Mouse (Mus musculus) kidney, embryonic 15.5 days (tissue): ENCODE measurements around the gene Gm9745. TPM values are rescaled to one million over a fixed set of nuclear protein-coding genes. Genes with fewer than 3 reads are reported as not detected.
A peak's percentile ranks its signal among the peaks of the same experiment; 100 is the strongest.
"Not testable (repeated sequence)": the region's sequence is repeated elsewhere in the genome, so short reads cannot be mapped to it uniquely, and the experiment has no call there.

Experiments
- ATAC-seq: fragments of 200-750 bp; cut with Nextera tagmentation; replicated peaks from 2 replicates; pipeline ENCODE4 v1.8.0; 2017; ENCODE audit warnings: moderate TSS enrichment; ENCODE audit not compliant: low FRiP score
- H3K27ac ChIP-seq: fragments of 300-500 bp; sonication (generic); 2 replicates; pipeline ENCODE4 v1.5.1; 2015; ENCODE audit warnings: mild to moderate bottlenecking, inconsistent platforms
- H3K27me3 ChIP-seq: fragments of 300-500 bp; sonication (generic); 2 replicates; pipeline ENCODE4 v1.6.1; 2015; ENCODE audit warnings: inconsistent platforms
- H3K36me3 ChIP-seq: fragments of 300-500 bp; sonication (generic); 2 replicates; pipeline ENCODE4 v1.6.1; 2015; ENCODE audit warnings: inconsistent platforms
- H3K4me1 ChIP-seq: fragments of 300-500 bp; sonication (generic); 2 replicates; pipeline ENCODE4 v1.6.1; 2015; ENCODE audit warnings: inconsistent platforms
- H3K4me2 ChIP-seq: fragments of 300-500 bp; sonication (generic); 2 replicates; pipeline ENCODE4 v1.6.1; 2015; ENCODE audit warnings: moderate library complexity, mild to moderate bottlenecking, inconsistent platforms
- H3K4me3 ChIP-seq: fragments of 300-500 bp; sonication (generic); replicated peaks from 2 replicates; pipeline ENCODE4 v1.5.1; 2015; ENCODE audit warnings: mild to moderate bottlenecking, inconsistent platforms
- H3K9ac ChIP-seq: fragments of 300-500 bp; sonication (generic); 2 replicates; pipeline ENCODE4 v1.6.1; 2015; ENCODE audit warnings: mild to moderate bottlenecking, inconsistent platforms
- H3K9me3 ChIP-seq: fragments of 300-500 bp; sonication (generic); replicated peaks from 2 replicates; pipeline ENCODE4 v1.6.1; 2016; ENCODE audit warnings: inconsistent platforms
- WGBS: fragments of 180-500 bp; shearing (Covaris S2); methylation state at CpG from one replicate; pipeline ENCODE4 v1.1.7; 2015; ENCODE audit warnings: mixed read lengths; 5-methylcytosine and 5-hydroxymethylcytosine counted together
- polyA plus RNA-seq: library from polyadenylated mRNA; unstranded; fragments of >200 nt; fragmentation: Nextera tagmentation; extraction: Ambion mirVana; gene quantifications from 2 replicates; pipeline ENCODE4 v1.2.1, GENCODE M21; 2015

Gm9745 gene
- polyA plus RNA-seq = not detected in 2 replicates

DNA sequence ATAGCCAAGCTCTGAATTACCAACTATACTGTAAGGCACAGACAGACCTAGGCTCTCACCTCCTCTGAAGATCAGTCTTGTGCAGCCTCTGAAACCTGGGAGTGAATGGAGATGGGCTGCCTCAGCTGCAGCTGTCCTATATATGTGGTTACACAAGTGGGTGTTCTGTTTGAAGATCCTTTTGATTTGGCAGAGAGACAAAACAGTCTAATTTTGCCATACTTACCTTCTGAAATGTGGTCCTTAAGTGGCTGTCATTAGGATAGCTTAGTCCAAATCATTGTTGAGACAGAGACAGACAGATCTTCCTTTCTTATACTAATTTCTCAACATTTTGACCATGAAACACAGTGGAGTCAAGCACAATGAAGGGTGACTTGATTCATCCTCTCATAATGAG lies at the start of gene Gm9745:
TSS of gene Gm9745 (minus strand) at position 101 of the 400 bp plus-strand sequence.
- H3K4me2 ChIP-seq, ATAC-seq: not testable (repeated sequence)

DNA sequence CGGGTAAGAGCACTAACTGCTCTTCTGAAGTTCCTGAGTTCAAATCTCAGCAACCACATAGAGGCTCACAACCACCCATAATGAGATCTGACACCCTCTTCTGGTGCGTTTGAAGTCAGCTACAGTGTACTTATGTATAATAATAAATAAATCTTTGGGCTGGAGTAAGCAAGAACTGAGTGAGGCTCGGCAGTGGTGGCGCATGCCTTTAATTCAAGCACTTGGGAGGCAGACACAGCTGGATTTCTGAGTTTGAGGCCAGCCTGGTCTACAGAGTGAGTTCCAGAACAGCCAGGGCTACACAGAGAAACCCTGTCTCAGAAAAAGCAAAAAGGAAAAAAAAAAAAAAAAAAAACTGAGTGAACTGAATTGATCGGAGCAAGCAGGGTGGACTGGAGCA lies 49.2 kb upstream of the Gm9745 start:
- 79% methylated on average over 5 of the region's 5 CpGs for WGBS
- H3K27ac ChIP-seq, H3K4me3 ChIP-seq, H3K9me3 ChIP-seq, H3K36me3 ChIP-seq, H3K27me3 ChIP-seq, ATAC-seq, H3K9ac ChIP-seq, H3K4me2 ChIP-seq: not testable (repeated sequence)
- peaks cover 15% of the 10 kb centered on the region for H3K4me1 ChIP-seq

More for the DNA sequence above, at the start of gene Gm9745:
- not testable (repeated sequence) for H3K27ac ChIP-seq, H3K9ac ChIP-seq, H3K27me3 ChIP-seq, H3K36me3 ChIP-seq, H3K4me3 ChIP-seq, H3K9me3 ChIP-seq, H3K4me1 ChIP-seq

DNA sequence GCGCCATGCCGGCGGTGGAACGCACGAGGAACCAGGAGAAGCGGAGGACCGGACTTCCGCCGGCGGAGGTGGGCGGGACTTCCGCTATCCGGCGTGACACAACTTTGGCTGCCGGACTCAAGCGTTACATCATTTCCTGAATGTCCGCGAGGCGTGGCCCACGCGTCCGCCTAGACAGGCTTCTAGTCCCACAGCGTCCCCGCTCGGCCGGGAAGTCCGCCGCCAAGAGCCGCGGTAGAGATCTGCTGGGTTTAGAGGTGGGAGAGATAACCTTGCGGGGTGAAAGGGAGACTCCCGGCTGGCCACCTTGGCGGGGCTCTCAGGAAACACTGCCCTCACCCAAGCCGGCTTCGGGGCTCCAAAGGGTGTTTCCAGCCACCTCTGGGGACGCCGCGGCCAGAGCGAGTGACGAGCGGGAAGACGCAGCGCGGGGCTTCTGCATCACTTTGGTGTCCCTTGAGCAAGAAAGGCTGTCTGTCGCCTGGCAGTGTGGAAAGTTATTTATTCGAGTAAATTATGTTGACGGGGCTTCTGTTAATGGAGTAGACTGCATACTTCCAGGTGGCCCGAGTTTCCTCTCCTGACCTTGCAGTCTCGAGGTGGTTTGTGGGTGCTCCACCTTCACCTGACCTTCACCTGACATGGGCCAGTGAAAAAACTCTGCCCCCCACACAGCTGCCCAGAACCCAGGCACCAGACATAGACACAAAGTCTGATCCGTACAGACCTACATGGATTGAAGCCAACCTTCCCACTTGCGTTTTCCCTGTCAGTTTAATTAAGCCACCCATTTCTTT lies 48.2 kb upstream of the Gm9745 start, which contains the start of gene Gtpbp4:
TSS of gene Gtpbp4 (minus strand) at position 94 of the 797 bp plus-strand sequence.
- Histone ChIP-seq H3K27me3 (no peaks in the 10 kb centered on the region), H3K9ac (peak within 1 kb of the TSS; percentile 85), H3K4me2 (peak within 1 kb of the TSS; percentile 81), H3K36me3 (peaks cover 12% of the 10 kb centered on the region), H3K27ac (peak within 1 kb of the TSS; percentile 81), H3K4me1 (peaks cover 15% of the 10 kb centered on the region), H3K9me3 (no peaks in the 10 kb centered on the region), H3K4me3 (peak within 1 kb of the TSS; percentile 94)
- under 1% methylated on average over 51 of the region's 51 CpGs for WGBS
- peak; percentile 99 for ATAC-seq

DNA sequence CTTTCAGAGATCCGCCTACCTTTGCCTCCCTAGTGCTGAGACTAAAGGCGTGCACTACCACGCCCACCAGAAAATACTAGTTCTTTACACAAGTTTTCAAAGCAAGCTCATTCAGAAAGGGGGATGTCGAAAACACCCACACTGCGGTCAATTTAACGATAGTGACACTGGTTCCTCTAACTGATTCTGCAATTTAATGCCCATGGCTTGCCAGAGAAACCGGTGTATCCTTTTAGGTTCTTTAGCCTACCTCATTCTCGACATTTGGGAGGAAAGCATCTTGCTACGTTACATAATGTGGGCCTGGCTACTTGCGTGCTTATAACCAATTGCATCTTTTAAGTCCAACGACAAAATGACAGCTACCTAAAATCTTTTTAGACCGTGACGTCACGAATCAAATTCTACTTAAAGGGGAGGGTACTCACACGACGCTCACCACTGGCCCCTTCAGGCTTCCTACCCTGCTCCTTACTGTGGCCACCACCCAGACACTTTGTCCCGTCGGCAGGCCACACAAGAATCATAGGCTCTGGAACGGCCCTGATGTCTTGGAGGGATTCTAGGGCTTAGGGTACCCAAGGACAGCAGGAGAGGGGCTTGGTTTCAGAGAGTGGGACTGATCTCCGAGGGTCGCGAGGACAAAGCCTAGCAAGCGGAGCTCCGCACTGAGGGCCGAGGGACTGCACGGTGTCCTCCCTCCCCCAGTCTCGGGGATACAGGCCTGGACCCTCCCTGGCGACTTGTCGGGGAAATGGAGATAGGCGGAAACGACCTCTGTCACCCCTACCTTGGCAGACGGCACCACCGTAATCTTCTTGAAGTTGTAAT lies 47.3 kb upstream of the Gm9745 start:
- Histone ChIP-seq H3K27ac (peak overlapping the region; percentile 71), H3K4me3 (peak overlapping the region; percentile 94)

DNA sequence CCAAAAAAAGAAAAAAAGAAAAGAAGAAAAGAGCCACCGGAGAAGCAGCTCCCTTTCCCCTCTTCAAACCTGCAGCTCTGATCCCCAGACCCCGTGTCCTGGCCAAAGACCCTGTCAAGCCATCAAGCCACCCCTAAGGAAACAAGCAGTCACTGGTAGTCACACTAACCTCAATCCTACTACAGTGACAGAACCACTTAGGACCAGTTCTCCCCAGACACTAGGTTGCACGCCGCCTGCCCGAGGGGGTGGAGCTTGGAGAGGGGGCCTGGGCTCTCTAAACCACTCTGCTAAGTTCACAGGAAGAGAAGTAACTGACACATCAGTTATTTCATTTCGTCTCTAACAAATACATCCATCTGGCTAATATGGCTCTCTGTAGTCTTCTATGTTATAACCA lies 44.2 kb upstream of the Gm9745 start:
- no peaks in the 10 kb centered on the region for H3K9me3 ChIP-seq
- H3K36me3 ChIP-seq = peaks cover 52% of the 10 kb centered on the region
- H3K4me1 ChIP-seq = peaks cover 15% of the 10 kb centered on the region
- H3K27me3 ChIP-seq = no peaks in the 10 kb centered on the region
- ATAC-seq = no peak
- H3K27ac ChIP-seq = no peak overlapping the region
- H3K4me2 ChIP-seq = no peak overlapping the region
- 92% methylated on average over 6 of the region's 6 CpGs for WGBS
- H3K9ac ChIP-seq = no peak overlapping the region
- H3K4me3 ChIP-seq = no peak overlapping the region

More for the DNA sequence above, 47.3 kb upstream of the Gm9745 start:
- H3K36me3 ChIP-seq = peaks cover 20% of the 10 kb centered on the region
- H3K27me3 ChIP-seq = no peaks in the 10 kb centered on the region
- ATAC-seq = peak; percentile 79
- no peaks in the 10 kb centered on the region for H3K9me3 ChIP-seq
- WGBS = 3% methylated on average over 33 of the region's 33 CpGs
- H3K9ac ChIP-seq = peak overlapping the region; percentile 85
- H3K4me2 ChIP-seq = peak overlapping the region; percentile 81
- peaks cover 15% of the 10 kb centered on the region for H3K4me1 ChIP-seq

DNA sequence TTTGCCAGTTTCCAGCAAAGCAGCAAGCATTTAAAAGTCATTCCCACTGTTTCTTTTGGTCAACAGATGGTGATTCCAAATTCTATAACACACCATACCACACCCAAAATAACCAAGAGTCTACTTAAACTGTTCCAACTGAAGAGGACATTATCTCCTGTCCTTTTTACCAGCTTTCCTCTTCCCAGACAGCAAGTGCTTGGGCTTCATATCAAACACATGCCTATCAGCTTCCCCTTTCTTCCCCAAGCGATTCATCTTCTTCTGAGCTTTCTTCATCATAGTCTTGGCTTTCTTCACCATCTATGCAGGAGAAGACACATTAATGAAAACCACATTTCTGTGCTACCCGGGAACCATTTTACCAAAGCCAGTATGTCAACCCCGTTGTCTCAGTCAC lies 24.9 kb upstream of the Gm9745 start:
- H3K27ac ChIP-seq = no peak overlapping the region
- H3K4me2 ChIP-seq = no peak overlapping the region
- no peak overlapping the region for H3K4me3 ChIP-seq
- WGBS = over 99% methylated on average over 3 of the region's 3 CpGs
- no peaks in the 10 kb centered on the region for H3K9me3 ChIP-seq
- no peak for ATAC-seq
- peaks cover 93% of the 10 kb centered on the region for H3K36me3 ChIP-seq
- no peaks in the 10 kb centered on the region for H3K4me1 ChIP-seq
- H3K9ac ChIP-seq = no peak overlapping the region
- H3K27me3 ChIP-seq = no peaks in the 10 kb centered on the region

DNA sequence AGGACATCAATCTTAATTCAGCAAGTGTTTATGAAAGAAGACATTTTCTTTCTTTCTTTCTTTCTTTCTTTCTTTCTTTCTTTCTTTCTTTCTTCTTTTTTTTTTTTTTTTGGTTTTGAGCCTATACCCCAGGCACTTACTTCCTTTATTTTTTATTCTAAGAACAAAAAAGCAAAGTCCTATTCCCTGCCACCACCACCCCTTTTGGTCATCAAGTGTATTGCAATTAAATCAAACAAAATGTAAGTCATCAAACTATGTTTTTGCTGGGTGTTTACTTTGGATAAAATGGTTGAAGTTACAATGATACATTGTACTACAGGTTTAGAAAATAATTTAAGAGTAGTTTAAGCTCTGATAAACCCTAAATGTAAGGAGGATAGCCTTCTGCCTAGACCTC lies 24.3 kb upstream of the Gm9745 start:
- ATAC-seq = no peak
- H3K27ac ChIP-seq = no peak overlapping the region
- H3K4me3 ChIP-seq = no peak overlapping the region
- no peaks in the 10 kb centered on the region for H3K4me1 ChIP-seq
- no peaks in the 10 kb centered on the region for H3K9me3 ChIP-seq
- peaks cover 93% of the 10 kb centered on the region for H3K36me3 ChIP-seq
- no peak overlapping the region for H3K4me2 ChIP-seq
- no peak overlapping the region for H3K9ac ChIP-seq
- no peaks in the 10 kb centered on the region for H3K27me3 ChIP-seq

DNA sequence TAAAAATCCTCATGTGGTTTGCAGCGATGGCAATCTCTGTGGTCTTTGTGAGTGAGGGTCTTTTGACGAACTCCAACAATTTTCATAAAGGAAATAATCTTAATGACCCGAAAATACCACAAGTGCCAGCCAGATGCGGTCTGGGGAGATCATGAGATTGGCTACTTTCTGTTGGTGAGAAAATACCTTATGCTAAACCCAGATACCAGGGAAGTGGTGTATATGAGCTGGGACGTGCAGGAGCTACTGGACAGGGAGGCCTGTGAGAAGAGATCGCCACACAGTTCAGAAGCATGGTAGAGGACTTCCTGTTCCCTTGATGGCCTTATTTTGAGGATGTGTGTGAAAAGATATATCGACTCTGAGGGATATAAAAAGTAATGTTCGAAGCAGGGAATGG lies 19.7 kb upstream of the Gm9745 start:
- ATAC-seq = no peak

DNA sequence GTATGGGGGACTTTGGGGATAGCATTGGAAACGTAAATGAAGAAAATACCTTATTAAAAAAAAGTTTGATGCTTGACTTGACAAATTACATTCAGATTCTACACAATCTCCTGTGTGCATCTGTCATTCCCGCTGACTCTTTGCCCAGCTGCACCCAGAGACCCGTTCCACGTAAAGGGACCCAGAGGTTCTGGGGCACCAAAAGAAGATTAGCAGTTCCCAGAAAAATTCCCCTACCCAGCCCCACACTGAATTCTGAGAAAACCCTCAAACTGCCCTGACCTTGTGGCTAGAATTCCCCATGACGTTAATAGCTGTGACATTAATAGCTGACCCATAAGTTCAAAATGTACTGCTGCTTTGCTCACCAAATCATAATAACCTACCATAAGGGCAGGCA lies 17.2 kb upstream of the Gm9745 start:
- Histone ChIP-seq H3K9ac (no peak overlapping the region), H3K4me1 (no peaks in the 10 kb centered on the region), H3K9me3 (no peaks in the 10 kb centered on the region), H3K4me3 (no peak overlapping the region), H3K36me3 (peaks cover 29% of the 10 kb centered on the region), H3K27ac (no peak overlapping the region), H3K27me3 (no peaks in the 10 kb centered on the region), H3K4me2 (no peak overlapping the region)
- 90% methylated on average over 5 of the region's 5 CpGs for WGBS
- no peak for ATAC-seq

More for the DNA sequence above, 19.7 kb upstream of the Gm9745 start:
- no peak overlapping the region for H3K27ac ChIP-seq
- peaks cover 51% of the 10 kb centered on the region for H3K36me3 ChIP-seq
- WGBS = 95% methylated on average over 8 of the region's 8 CpGs
- no peaks in the 10 kb centered on the region for H3K9me3 ChIP-seq
- H3K27me3 ChIP-seq = no peaks in the 10 kb centered on the region
- H3K4me2 ChIP-seq = no peak overlapping the region
- H3K9ac ChIP-seq = no peak overlapping the region
- no peak overlapping the region for H3K4me3 ChIP-seq
- H3K4me1 ChIP-seq = no peaks in the 10 kb centered on the region

DNA sequence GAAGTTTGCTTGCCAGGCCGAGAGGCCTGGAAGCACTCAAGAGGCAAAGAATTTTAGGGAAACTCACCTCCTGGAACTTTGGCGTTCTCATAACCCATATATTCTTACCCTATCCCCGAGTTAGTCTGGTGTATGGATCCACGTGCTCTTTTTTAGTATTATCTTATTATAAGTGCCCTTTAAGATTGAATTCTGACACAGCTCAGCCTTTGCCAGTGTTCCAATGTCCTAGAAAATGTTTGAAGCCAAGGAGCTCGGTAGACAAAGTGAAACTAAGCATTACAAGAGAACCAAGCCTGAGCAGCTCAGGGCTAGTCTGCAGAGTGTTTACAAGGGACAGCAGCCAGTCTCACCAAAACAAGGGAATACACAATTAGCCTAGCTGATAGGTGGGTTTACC lies 14.2 kb upstream of the Gm9745 start:
- not testable (repeated sequence) for H3K4me1 ChIP-seq, H3K9me3 ChIP-seq, H3K4me2 ChIP-seq, H3K27me3 ChIP-seq, ATAC-seq, H3K9ac ChIP-seq, H3K4me3 ChIP-seq, H3K36me3 ChIP-seq, H3K27ac ChIP-seq
- 41% methylated on average over 5 of the region's 5 CpGs for WGBS

DNA sequence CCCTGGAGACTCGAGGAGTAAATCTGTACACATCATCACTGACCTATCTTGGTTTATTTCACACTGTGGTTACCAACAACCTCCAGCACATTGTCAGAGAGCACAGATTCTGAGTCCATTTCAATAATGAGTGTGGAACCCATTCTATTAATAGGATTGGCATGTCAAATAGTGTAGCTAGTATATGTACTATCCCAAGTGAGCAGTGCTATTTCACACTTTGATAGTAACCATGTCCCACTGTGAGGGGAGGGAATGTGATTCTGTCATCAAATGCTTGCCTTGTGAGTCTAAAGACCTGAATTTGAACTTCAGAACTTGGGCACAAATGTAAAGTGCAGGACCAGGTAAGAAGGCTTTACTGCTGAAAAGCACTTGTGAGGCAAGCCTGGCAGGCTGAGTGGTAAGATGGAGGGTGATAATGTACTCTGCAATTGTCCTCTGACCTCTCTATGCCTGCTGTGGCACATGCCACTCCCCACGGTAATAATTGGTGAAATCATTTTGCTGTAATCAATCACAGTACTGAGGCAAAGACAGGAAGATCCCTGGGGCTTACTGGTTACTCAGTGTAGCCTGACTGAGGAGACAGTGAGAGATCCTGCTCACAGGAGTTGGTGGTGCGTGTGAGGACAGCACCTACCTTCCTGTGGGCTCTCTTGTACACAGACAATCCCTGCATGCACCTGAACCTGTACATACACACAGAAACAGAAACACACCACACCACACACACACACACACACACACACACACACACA lies 13.3 kb upstream of the Gm9745 start:
- H3K27ac ChIP-seq, H3K9me3 ChIP-seq, H3K4me1 ChIP-seq, ATAC-seq, H3K27me3 ChIP-seq, H3K9ac ChIP-seq, H3K36me3 ChIP-seq, H3K4me2 ChIP-seq, H3K4me3 ChIP-seq: not testable (repeated sequence)
- 72% methylated on average over 3 of the region's 3 CpGs for WGBS

DNA sequence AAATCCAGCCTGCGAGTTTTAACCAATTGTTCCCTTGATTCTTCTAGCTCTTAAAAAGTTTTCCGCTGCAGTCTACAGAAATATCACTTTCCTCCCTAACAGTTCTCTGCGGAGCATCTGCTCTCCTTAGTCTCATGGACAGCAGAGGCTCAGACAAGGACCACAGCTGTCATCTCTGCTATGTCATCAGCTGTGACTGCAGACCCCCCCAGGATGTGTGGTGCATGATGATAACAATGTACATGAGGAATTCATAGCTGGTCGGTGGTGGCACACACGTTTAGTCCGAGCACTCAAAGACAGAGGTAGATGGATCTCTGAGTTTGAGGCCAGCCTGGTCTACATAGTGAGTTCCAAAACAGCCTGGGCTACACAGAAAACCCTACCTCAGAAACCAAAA lies 11.5 kb upstream of the Gm9745 start:
- not testable (repeated sequence) for H3K27me3 ChIP-seq, H3K4me2 ChIP-seq, ATAC-seq, H3K4me1 ChIP-seq, H3K4me3 ChIP-seq, H3K9ac ChIP-seq, H3K9me3 ChIP-seq, H3K36me3 ChIP-seq, H3K27ac ChIP-seq
- 81% methylated on average over 6 of the region's 6 CpGs for WGBS
